Mouse (Mus musculus): ENCODE measurements around the gene Cblb.
A peak's percentile ranks its signal among the peaks of the same experiment; 100 is the strongest.

Gene Cblb

DNA sequence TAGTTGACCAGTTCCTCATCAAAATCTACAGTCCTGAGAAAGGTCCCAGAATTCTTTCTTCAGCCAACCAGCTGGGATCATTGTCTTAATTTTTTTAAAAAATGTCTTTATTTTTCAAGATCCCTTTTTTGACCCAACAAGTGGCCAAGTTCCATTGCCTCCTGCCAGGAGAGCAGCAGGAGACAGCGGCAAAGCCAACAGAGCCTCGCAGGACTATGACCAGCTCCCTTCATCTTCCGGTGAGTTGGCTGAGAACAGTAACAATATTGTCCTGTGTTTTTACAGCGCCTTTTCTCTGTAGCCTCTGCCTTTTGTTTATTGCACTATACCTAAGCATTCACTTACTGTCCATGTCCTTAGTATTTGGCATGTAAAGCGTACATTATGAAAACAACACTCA lies 163.0 kb downstream of the Cblb start:
- no peak for DNase-seq (ENCODE audit: low read depth, low spot score)

DNA sequence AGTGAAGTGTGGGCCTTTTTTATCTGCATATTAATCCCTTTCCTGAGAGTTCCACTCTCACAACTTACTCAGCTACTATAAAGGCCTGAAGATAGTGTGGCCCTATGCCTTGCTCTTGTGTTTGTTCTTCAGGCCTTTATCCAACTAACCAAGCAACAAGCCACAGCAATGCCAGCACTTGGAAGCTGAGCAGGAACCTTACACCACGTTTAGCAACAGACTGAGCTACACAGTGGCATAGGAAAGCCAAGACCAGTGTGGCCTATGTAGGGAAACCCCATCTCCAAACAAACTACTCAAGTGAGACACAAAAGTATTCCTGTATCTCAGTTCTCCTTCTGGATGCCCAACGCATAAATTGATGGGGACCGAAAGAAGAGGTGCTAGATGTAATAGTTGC lies 163.8 kb downstream of the Cblb start:
- DNase-seq (ENCODE audit: low read depth, low spot score), result no peak

DNA sequence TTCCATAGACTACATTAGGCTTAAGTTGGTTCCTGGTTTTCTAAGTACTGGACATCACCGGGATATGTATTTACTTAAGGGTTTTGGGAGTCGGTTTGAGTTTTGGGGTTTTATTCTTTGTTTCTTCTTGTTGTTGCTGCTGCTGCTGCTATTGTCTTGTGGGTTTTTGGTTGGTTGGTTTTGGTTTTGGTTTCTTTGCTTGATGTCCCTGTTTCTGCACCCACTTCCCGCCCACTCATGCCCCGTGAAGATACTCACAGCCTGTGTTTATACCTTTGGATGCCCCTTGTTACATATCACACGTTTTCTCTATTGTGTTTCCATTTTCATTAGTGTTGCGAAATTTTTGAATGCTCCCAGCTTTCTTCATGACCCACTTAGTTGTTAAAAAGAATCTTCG lies 169.1 kb downstream of the Cblb start:
- DNase-seq (ENCODE audit: low read depth, low spot score), result no peak

GRCm38 (mm10) chr16:52210844-52211606 lies 180.0 kb downstream of the Cblb start:
- DNase-seq (ENCODE audit: low read depth, low spot score), result no peak

DNA sequence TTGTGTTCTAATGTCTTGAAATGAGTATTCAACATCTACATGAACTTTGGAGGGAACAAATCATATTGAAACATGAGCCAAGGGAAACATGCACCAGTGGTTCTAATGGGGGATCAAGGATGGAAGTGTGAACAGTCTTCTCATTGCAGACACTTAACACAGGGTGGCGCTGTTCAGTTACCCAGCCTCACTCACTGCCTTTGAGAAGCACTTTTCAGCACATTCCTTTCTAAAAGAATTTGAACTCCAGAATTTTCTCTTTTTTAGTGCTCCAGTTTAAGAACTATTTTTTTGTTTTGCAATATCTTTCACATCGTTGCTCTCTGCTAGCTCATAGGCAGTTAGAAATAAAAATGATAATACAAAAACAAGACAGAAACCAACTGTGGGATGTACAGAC lies 188.0 kb downstream of the Cblb start:
- peak; percentile 75 for DNase-seq (ENCODE audit: low read depth, low spot score)

DNA sequence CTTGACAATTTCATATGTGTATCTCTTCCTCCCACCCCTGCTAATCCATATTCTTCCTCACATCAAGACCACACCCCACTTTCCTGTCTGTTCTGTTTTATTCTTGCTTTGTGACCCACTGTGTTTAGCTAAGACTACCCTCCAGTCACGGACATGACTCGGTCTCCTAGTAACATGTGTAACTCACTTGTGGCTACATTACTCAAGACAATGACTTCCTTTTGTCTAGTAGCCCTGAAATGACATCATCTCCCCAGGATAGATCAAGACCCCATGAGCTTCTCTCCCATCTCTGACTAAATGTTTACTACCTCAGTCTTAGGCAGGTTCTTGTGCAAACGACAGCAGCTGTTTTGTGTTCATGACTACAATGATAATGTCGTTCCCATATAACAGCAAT lies 191.9 kb downstream of the Cblb start:
- peak; percentile 11 for DNase-seq (ENCODE audit: low read depth, low spot score)

DNA sequence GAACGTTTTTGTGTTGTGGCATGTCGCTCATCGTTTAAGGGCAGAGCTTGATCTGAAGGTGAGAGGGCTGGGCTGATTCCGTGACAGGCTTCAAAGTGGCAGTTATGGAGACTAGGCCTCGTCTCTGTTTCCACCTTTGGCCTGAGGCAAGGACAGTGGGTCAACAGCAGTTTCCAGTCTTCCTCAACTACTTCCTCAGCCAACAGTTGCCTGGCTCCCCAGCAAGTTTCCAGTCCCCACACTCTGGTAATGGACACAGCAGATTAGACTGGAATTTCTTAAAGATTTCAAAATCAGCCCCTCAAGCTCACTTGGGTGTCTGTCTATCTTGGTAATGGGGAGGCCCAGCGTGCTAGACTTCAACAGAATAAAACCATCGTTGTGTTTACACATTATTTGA lies 198.4 kb downstream of the Cblb start:
- no peak for DNase-seq (ENCODE audit: low read depth, low spot score)

DNA sequence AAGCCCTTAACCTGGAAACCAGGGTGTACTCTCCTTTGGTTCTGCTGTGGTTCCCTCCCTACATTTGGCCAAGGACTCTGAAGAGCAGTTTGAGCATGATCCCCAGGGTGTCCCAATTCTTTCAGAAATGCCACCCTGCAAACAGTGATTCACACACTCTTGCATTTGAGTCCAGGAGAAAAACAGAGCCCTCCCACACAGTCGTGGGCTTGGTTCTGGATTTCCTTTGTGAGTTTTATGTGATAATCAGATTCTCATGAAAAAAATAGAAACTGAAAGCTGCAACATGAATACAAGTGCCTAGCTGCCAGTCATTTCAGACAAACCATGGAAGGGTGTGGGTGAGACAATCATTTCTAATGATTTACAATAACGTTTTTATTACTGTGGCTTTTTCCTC lies 198.9 kb downstream of the Cblb start:
- peak; percentile 4 for DNase-seq (ENCODE audit: low read depth, low spot score)

DNA sequence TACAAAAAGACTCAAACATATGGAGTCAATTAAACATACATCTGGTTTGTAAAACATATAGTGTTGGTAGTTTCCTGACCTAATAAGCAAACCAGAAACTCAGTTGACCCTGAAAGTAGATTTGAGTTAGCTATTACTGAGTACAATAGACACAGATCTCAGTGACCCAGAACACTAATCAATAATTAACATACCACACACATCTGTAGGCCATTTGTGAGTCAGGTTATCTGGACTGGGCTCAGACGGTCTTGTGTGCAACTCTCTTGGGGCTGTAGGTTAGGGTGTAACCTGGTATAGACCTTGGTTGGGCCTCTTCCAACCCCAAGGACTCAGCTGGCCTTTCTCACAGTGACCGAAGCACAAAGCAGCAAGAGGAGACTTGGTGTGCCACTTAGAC lies 211.1 kb downstream of the Cblb start:
- DNase-seq (ENCODE audit: low read depth, low spot score), result no peak

GRCm38 (mm10) chr16:52243421-52243973 lies 212.5 kb downstream of the Cblb start:
- no peak for DNase-seq (ENCODE audit: low read depth, low spot score)

DNA sequence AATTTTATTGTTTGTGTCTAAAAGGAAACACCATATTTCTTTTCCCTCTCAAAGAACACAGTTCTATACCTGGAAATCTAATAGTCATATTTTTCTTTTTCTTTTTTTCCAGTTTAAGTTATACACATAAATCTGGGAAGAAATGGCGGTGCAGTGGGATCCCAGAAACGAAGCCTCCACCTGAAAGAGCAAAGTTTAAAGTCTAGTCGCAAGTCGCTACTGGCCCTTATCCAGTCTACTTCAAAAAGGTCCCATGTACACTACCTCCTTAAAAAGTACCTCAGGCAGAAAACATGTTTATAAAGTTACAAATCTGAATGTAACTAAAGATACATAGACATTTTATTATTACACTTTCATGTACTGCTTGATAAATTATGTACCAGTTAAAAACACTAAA lies 219.2 kb downstream of the Cblb start:
- no peak for DNase-seq (ENCODE audit: low read depth, low spot score)

GRCm38 (mm10) chr16:52250935-52251334 lies 219.9 kb downstream of the Cblb start:
- DNase-seq (ENCODE audit: low read depth, low spot score), result no peak

Measured in 3T3-L1 (cell line).